Mouse (Mus musculus) layer of hippocampus, postnatal 25 days (tissue): Measurements from ENCODE around the gene Ckb. TPM values are rescaled to one million over a fixed set of nuclear protein-coding genes. Genes with fewer than 3 reads are reported as not detected.

Experiments used
- DNase-seq, 2 experiments: peaks; one replicate each; pipeline ENCODE4 v3.0.0; 2022; ENCODE audit warnings: mixed read lengths in 2 of 2, low spot score in 1 of 2; ENCODE audit errors: extremely low spot score in 1 of 2
- total RNA-seq, 2 experiments: library from RNA; stranded (reverse); gene quantifications; 2 replicates each; pipeline ENCODE4 v1.2.3; 2021

Gene Ckb
- total RNA-seq, 2 experiments from 2014 or later: 1,260 to 1,351 TPM

- DNase-seq: peak in 1 of 2 experiments; percentile 45
These were observed 21.5 kb upstream of the Ckb start for GRCm38 (mm10) chr12:111693341-111694270.

- no peak for DNase-seq
These were observed 20.8 kb upstream of the Ckb start for GRCm38 (mm10) chr12:111692899-111693298.

GRCm38 (mm10) chr12:111691346-111691872 lies 19.3 kb upstream of the Ckb start:
- DNase-seq: no peak

- DNase-seq: no peak
These were observed 17.3 kb upstream of the Ckb start for GRCm38 (mm10) chr12:111689426-111689825.

- no peak for DNase-seq
These were observed 15.9 kb upstream of the Ckb start for GRCm38 (mm10) chr12:111688069-111688428.

GRCm38 (mm10) chr12:111687350-111688068 lies 15.4 kb upstream of the Ckb start:
- DNase-seq: peak in 1 of 2 experiments; percentile 58

- DNase-seq: no peak
These were observed 14.3 kb upstream of the Ckb start for GRCm38 (mm10) chr12:111686390-111686789.

- no peak for DNase-seq
These were observed 10.7 kb upstream of the Ckb start for GRCm38 (mm10) chr12:111682806-111683205.

- DNase-seq: no peak
These were observed 9.9 kb upstream of the Ckb start for GRCm38 (mm10) chr12:111682003-111682402.

- DNase-seq: no peak
These were observed 9.2 kb upstream of the Ckb start for GRCm38 (mm10) chr12:111681305-111681704.

GRCm38 (mm10) chr12:111680661-111681060 lies 8.5 kb upstream of the Ckb start:
- DNase-seq: no peak

- DNase-seq: no peak
These were observed 6.9 kb upstream of the Ckb start for GRCm38 (mm10) chr12:111678997-111679396.

GRCm38 (mm10) chr12:111678670-111678933 lies 6.5 kb upstream of the Ckb start:
- no peak for DNase-seq

- DNase-seq: peak; percentile 79 to 86
These were observed 5.9 kb upstream of the Ckb start, which contains the start of gene Trmt61a for GRCm38 (mm10) chr12:111677882-111678669. TSS of gene Trmt61a (plus strand) at chr12:111678105.

GRCm38 (mm10) chr12:111677421-111677820 lies 5.3 kb upstream of the Ckb start:
- DNase-seq: no peak

- no peak for DNase-seq
These were observed 3.9 kb upstream of the Ckb start for GRCm38 (mm10) chr12:111675797-111676580.

GRCm38 (mm10) chr12:111674850-111675486 lies 2.8 kb upstream of the Ckb start:
- DNase-seq: no peak

- no peak for DNase-seq
These were observed 443 bp upstream of the Ckb start for GRCm38 (mm10) chr12:111672581-111672980.

- DNase-seq: peak; percentile 73 to 76
These were observed 671 bp downstream of the Ckb start for GRCm38 (mm10) chr12:111671431-111671902.
